Mouse (Mus musculus): ENCODE results near the gene Vmn2r35. TPM values are rescaled to one million over a fixed set of nuclear protein-coding genes. Genes with fewer than 3 reads are reported as not detected.
"Not testable (repeated sequence)": the region's sequence is repeated elsewhere in the genome, so short reads cannot be mapped to it uniquely, and the experiment has no call there.

Vmn2r35 gene
- not detected for total RNA-seq (2021)

- DNase-seq (ENCODE audit: extremely low spot score in 1 of 2, low spot score in 1 of 2) = not testable (repeated sequence)
These were observed at the start of gene Vmn2r35 for GRCm38 (mm10) chr7:7819767-7820166. Gene Vmn2r35 (minus strand): TSS chr7:7819867.

DNA sequence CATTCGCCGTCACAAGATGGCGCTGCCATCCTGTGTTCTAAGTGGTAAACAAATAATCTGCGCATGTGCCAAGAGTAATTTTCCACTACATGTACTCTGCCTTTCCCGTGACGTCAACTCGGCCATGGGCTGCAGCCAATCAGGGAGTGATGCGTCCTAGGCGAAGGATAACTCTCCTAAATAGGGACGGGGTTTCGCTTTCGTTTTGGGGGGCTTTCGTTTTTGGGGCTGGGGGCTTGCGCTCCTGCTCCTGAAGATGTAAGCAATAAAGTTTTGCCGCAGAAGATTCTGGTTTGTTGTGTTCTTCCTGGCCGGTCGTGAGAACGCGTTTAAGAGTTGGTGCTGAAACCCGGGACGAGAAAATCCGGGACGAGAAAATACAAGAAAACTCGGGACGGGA lies 25.5 kb downstream of the Vmn2r35 start:
- not testable (repeated sequence) for DNase-seq (ENCODE audit: extremely low spot score in 1 of 2, low spot score in 1 of 2)

Other genes with a start within 250 kb of the Vmn2r35 start
- gene Vmn2r34, start 130.4 kb downstream of the Vmn2r35 start, total RNA-seq (2021) = not detected
- gene Vmn2r36, start 82.6 kb upstream of the Vmn2r35 start, total RNA-seq (2021) = not detected